Mouse (Mus musculus): ENCODE results near the gene Qpctl.

DNA sequence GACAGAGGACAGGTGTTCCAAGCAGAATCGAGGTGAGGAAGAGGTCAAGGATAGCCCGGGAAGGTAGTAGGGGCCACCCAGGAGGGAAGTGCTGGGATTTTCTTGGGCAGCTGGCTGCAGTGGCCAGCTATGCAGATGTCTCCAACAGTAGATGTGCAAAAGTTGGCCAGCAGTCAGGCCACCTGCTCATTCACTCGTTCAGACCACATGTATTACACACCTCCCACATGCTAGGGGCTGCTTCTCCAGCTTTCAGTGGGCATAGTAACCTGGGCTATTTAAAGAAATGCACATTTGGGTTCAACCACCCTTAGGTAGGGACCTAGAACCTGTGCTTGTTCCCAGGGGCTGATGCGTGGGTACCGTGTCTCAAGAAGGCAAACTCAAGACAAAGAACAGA, 21.3 kb downstream of the Qpctl start:
- TF ChIP-seq POLR2A (IDR thresholded peaks at IDR 0.05; ENCODE audit: extremely low read depth, insufficient read depth, low read length) (no peak), CTCF (IDR thresholded peaks at IDR 0.05; ENCODE audit: low read depth, low read length) (no peak)
